Mouse (Mus musculus): ENCODE data around the gene Ablim2. TPM values are rescaled to one million over a fixed set of nuclear protein-coding genes. Genes with fewer than 3 reads are reported as not detected.

Ablim2 gene
- polyA plus RNA-seq, 1 experiment = 2.2 TPM

DNA sequence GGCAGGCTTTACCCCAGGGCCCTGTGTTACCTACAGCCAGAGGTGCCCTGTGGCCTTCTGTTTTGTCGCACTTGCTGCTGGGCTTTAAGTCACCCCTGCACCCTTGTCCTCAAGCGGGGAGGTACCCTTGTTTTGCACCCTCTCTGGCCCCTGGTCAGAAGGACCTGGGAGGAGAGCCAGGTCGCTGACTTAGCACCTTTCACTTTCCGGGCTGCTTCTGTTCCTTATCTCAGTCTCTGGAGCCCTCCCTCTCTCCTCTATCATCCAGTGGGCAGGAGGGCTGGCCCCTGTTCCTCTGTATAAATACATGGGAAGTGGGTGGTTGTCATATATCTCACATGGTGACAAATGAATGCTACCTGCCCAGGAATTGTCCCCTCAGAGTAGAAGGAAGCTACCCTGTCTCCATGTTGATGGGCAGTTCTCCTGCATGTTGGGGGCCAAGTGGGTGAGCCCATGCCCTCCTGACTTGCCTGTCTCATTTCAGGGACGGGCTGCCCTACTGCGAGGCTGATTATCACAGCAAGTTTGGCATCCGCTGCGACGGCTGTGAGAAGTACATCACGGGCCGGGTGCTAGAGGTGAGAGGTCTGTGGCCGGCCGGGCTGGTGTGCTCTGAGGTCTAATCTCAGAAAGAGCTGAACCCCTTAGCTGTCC is 54.1 kb downstream of the Ablim2 start:
- H3K4me3 ChIP-seq (replicated peaks; ENCODE audit: control insufficient read depth, low read depth, low read length) = no peak overlapping the region
- no peak overlapping the region for H3K27ac ChIP-seq (ENCODE audit: control insufficient read depth, insufficient read depth, low read depth, low read length, poor library complexity)
- WGBS = 21% methylated on average over 13 of the region's 13 CpGs
- no peaks in the 10 kb centered on the region for H3K4me1 ChIP-seq (ENCODE audit: control insufficient read depth, insufficient read depth, low read length)
- TF ChIP-seq CTCF (IDR thresholded peaks at IDR 0.05; ENCODE audit: control insufficient read depth, insufficient read depth, low read length) (no peak), POLR2A (IDR thresholded peaks at IDR 0.05; ENCODE audit: borderline replicate concordance, control insufficient read depth, low read depth, low read length) (no peak)

DNA sequence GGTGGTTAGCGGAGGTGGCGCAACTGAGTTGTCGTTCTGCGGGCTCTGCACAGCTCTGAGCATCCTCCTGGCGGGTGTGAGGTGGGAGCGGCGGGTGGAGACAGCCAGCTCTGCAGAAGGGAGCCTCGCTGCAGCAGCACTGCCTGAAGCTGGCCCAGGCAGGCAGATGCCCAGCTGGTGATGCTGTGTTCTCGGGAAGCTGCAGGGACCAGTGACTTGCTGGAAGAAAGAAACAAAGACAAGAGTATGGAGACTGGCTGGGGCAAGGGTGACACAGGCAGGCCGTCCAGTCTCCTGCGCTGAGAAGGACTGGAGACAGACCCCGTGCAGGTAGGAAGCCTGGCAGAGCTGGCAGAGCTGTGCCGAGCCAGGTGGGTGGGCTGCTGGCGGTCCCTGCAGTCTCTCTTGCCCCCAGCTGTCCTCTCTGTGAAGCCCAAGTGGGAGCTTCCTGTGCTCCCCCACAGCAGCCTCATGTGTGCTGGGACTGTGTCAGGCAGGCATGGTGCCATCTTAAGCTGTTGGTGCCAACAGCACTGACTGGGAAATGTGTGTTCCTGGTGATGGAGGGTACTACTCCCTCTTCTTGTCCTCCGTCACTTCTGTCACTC is 56.8 kb downstream of the Ablim2 start:
- Histone ChIP-seq H3K4me1 (ENCODE audit: control insufficient read depth, insufficient read depth, low read length) (no peaks in the 10 kb centered on the region), H3K27ac (ENCODE audit: control insufficient read depth, insufficient read depth, low read depth, low read length, poor library complexity) (no peak overlapping the region), H3K4me3 (replicated peaks; ENCODE audit: control insufficient read depth, low read depth, low read length) (no peak overlapping the region)
- WGBS = 80% methylated on average over 15 of the region's 15 CpGs
- no peak for TF ChIP-seq POLR2A (IDR thresholded peaks at IDR 0.05; ENCODE audit: borderline replicate concordance, control insufficient read depth, low read depth, low read length)
- TF ChIP-seq CTCF (IDR thresholded peaks at IDR 0.05; ENCODE audit: control insufficient read depth, insufficient read depth, low read length) = no peak

DNA sequence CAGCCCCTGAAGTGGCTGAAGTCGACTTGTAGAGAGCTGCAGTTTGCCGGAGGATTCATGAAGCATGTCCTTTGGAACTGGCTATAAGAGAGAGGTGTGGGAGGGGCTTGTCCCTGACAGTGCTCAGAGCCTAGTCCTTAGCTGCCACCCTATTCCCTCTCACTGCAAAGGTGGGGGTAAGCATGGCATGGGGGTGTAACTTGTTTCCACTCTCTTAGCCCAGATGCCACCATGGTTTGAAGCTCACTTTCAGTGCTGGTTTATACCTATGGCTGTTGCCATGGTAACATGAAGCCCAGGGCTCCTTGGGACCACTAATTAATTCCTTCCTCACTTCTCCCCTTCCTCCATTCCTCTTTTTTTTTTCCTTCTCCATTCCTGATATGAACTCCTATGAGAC is 57.4 kb downstream of the Ablim2 start:
- WGBS = 61% methylated on average over 2 of the region's 2 CpGs
- no peak overlapping the region for H3K4me3 ChIP-seq (replicated peaks; ENCODE audit: control insufficient read depth, low read depth, low read length)
- no peaks in the 10 kb centered on the region for H3K4me1 ChIP-seq (ENCODE audit: control insufficient read depth, insufficient read depth, low read length)
- no peak overlapping the region for H3K27ac ChIP-seq (ENCODE audit: control insufficient read depth, insufficient read depth, low read depth, low read length, poor library complexity)
- TF ChIP-seq POLR2A (IDR thresholded peaks at IDR 0.05; ENCODE audit: borderline replicate concordance, control insufficient read depth, low read depth, low read length) = no peak

DNA sequence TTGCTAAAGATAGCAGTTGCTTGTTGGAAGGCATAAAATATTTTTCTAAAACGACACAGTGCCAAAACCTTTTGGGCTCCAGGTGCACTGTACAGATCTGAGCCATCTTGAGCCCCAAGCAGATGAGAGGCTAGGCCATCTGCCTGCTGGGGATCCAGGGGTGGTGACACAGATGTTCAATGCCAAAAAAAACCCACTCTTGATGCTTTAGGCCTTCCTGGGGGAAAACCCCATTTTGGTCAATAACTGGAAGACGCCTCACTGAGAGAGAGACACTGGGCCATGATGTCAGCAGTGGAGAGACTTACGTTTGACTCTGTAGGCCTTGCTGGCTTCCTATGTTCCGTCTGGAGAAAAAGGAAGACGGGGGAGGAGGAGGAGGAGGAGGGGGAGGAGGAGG is 59.6 kb downstream of the Ablim2 start:
- Histone ChIP-seq H3K27ac (ENCODE audit: control insufficient read depth, insufficient read depth, low read depth, low read length, poor library complexity) (no peak overlapping the region), H3K4me3 (replicated peaks; ENCODE audit: control insufficient read depth, low read depth, low read length) (no peak overlapping the region), H3K4me1 (ENCODE audit: control insufficient read depth, insufficient read depth, low read length) (no peaks in the 10 kb centered on the region; the same call in 1 of the 2 replicates)
- no peak for TF ChIP-seq CTCF (IDR thresholded peaks at IDR 0.05; ENCODE audit: control insufficient read depth, insufficient read depth, low read length)
- no peak for TF ChIP-seq POLR2A (IDR thresholded peaks at IDR 0.05; ENCODE audit: borderline replicate concordance, control insufficient read depth, low read depth, low read length)
- 46% methylated on average over 3 of the region's 5 CpGs for WGBS

DNA sequence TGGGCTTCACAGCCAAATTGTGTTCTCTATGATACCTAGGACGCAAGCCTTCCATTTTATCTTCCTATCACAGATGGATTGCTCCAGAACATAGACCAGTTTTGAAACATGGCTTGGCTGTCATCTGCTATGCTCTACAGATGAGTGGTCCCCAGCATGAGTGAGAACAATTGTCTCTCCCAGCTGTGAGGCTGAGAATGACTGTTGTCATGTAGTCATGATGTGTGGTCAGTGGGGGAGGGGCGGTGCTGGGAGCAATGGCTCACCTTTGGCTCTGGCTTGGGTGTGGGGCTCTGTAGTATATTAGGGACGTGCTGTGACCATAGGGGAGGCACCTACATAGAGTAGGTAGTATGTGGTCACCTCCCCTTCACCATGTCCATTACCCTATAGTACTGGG is 60.2 kb downstream of the Ablim2 start:
- TF ChIP-seq CTCF (IDR thresholded peaks at IDR 0.05; ENCODE audit: control insufficient read depth, insufficient read depth, low read length) (no peak), POLR2A (IDR thresholded peaks at IDR 0.05; ENCODE audit: borderline replicate concordance, control insufficient read depth, low read depth, low read length) (no peak)

DNA sequence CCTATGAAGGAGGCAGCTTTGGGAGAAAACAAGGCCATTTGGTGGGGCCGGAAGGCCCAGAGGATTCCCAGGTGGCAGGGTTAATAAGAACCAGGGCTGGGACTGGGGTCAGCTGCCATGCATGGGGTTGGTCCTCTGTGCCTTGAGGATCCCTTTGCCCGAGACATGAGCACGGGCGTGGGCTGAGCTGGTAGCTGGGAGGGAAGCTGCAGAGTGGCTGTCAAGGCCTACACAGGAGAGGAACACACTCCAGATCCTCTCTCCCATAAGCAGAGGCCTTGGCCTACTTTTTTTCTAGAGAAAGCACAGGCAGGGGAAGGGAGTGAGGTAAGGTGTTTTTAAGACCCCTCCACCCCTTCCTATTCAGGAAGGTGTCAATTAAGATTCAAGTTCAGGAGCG is 65.0 kb downstream of the Ablim2 start:
- TF ChIP-seq POLR2A (IDR thresholded peaks at IDR 0.05; ENCODE audit: borderline replicate concordance, control insufficient read depth, low read depth, low read length) = no peak
- TF ChIP-seq CTCF (IDR thresholded peaks at IDR 0.05; ENCODE audit: control insufficient read depth, insufficient read depth, low read length) = no peak
- Histone ChIP-seq H3K27ac (ENCODE audit: control insufficient read depth, insufficient read depth, low read depth, low read length, poor library complexity) (no peak overlapping the region), H3K4me3 (replicated peaks; ENCODE audit: control insufficient read depth, low read depth, low read length) (no peak overlapping the region), H3K4me1 (ENCODE audit: control insufficient read depth, insufficient read depth, low read length) (no peaks in the 10 kb centered on the region; the same call in 1 of the 2 replicates)
- 83% methylated on average over 5 of the region's 5 CpGs for WGBS

More for the DNA sequence above, 60.2 kb downstream of the Ablim2 start:
- 70% methylated on average over 3 of the region's 3 CpGs for WGBS
- Histone ChIP-seq H3K27ac (ENCODE audit: control insufficient read depth, insufficient read depth, low read depth, low read length, poor library complexity) (no peak overlapping the region), H3K4me3 (replicated peaks; ENCODE audit: control insufficient read depth, low read depth, low read length) (no peak overlapping the region), H3K4me1 (ENCODE audit: control insufficient read depth, insufficient read depth, low read length) (no peaks in the 10 kb centered on the region; the same call in 1 of the 2 replicates)

DNA sequence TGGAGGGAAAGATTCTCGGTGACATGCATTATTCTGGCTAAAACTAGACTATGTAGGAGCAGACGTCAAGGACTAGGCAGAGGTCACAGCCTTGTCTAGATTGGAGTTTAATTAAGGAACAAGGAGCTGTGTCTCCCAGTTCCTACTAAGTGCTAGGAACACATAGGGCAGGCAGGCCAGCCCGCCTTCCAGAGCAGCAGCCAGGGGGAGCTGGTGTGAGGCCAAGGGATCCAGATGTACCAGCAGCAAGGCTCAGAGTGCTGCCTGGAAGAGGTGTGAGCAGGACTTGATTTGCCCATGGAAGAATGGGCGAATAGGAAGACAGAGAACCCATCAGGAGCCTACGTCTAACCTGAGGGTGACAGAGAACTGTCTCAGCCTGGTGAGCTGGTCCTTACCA is 68.8 kb downstream of the Ablim2 start:
- H3K4me3 ChIP-seq (replicated peaks; ENCODE audit: control insufficient read depth, low read depth, low read length) = no peak overlapping the region

DNA sequence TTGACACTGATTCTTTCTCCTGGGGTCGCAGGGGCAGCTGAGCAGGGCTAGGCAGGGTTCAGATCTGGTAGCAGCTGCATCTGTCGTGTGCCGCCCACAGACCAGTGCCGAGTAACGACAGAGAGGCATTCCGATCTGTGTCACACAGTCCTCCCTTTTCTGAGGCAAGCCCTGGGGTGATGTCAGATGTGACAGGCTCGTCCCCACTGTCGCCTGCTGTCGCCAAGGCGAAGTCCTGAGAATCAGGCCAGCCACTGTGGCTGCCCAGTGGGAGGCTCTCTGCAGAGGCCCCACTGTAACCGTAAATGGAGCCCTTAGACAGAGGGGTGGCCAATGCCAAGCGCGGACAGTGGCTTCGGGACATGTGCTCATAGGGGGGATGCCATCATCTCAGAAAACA is 69.4 kb downstream of the Ablim2 start:
- Histone ChIP-seq H3K4me1 (ENCODE audit: control insufficient read depth, insufficient read depth, low read length) (no peaks in the 10 kb centered on the region), H3K4me3 (replicated peaks; ENCODE audit: control insufficient read depth, low read depth, low read length) (no peak overlapping the region), H3K27ac (ENCODE audit: control insufficient read depth, insufficient read depth, low read depth, low read length, poor library complexity) (no peak overlapping the region)
- TF ChIP-seq POLR2A (IDR thresholded peaks at IDR 0.05; ENCODE audit: borderline replicate concordance, control insufficient read depth, low read depth, low read length) (no peak), CTCF (IDR thresholded peaks at IDR 0.05; ENCODE audit: control insufficient read depth, insufficient read depth, low read length) (no peak)
- WGBS = 79% methylated on average over 14 of the region's 14 CpGs

More for the DNA sequence above, 68.8 kb downstream of the Ablim2 start:
- 67% methylated on average over 5 of the region's 5 CpGs for WGBS
- H3K4me1 ChIP-seq (ENCODE audit: control insufficient read depth, insufficient read depth, low read length) = no peaks in the 10 kb centered on the region
- no peak for TF ChIP-seq POLR2A (IDR thresholded peaks at IDR 0.05; ENCODE audit: borderline replicate concordance, control insufficient read depth, low read depth, low read length)
- TF ChIP-seq CTCF (IDR thresholded peaks at IDR 0.05; ENCODE audit: control insufficient read depth, insufficient read depth, low read length) = no peak
- H3K27ac ChIP-seq (ENCODE audit: control insufficient read depth, insufficient read depth, low read depth, low read length, poor library complexity) = no peak overlapping the region

Measured in bone marrow, adult 2 months (tissue).